Mouse (Mus musculus): Measurements from ENCODE around the gene Tradd.
A peak's percentile ranks its signal among the peaks of the same experiment; 100 is the strongest.
"Not testable (repeated sequence)": the region's sequence is repeated elsewhere in the genome, so short reads cannot be mapped to it uniquely, and the experiment has no call there.

The Tradd gene

GRCm38 (mm10) chr8:105295256-105295655 is 30.8 kb upstream of the Tradd start:
- no peak for DNase-seq

- no peak for DNase-seq
These were observed 30.4 kb upstream of the Tradd start for GRCm38 (mm10) chr8:105294776-105295175.

GRCm38 (mm10) chr8:105293405-105293804 is 29.0 kb upstream of the Tradd start:
- DNase-seq: no peak

GRCm38 (mm10) chr8:105292471-105292870 is 28.1 kb upstream of the Tradd start:
- DNase-seq: no peak

- not testable (repeated sequence) for DNase-seq
These were observed 27.4 kb upstream of the Tradd start for GRCm38 (mm10) chr8:105291802-105292201.

- not testable (repeated sequence) for DNase-seq
These were observed 27.0 kb upstream of the Tradd start for GRCm38 (mm10) chr8:105291364-105291763.

GRCm38 (mm10) chr8:105290554-105291314 is 26.3 kb upstream of the Tradd start:
- DNase-seq: peak; percentile 68

- DNase-seq: peak; percentile 48
These were observed 25.5 kb upstream of the Tradd start, which contains the start of gene 4931428F04Rik for GRCm38 (mm10) chr8:105289805-105290460. Gene 4931428F04Rik (minus strand): TSS chr8:105289864.

- DNase-seq: peak; percentile 96
These were observed 24.7 kb upstream of the Tradd start for GRCm38 (mm10) chr8:105288958-105289732.

- DNase-seq: no peak
These were observed 23.8 kb upstream of the Tradd start for GRCm38 (mm10) chr8:105288231-105288630.

- DNase-seq: no peak
These were observed 22.5 kb upstream of the Tradd start for GRCm38 (mm10) chr8:105286907-105287306.

GRCm38 (mm10) chr8:105285514-105285913 is 21.1 kb upstream of the Tradd start:
- no peak for DNase-seq

GRCm38 (mm10) chr8:105283074-105283473 is 18.7 kb upstream of the Tradd start:
- no peak for DNase-seq

GRCm38 (mm10) chr8:105282239-105282638 is 17.8 kb upstream of the Tradd start:
- no peak for DNase-seq

- no peak for DNase-seq
These were observed 17.4 kb upstream of the Tradd start for GRCm38 (mm10) chr8:105281821-105282220.

- no peak for DNase-seq
These were observed 16.2 kb upstream of the Tradd start for GRCm38 (mm10) chr8:105280567-105280966.

GRCm38 (mm10) chr8:105278911-105279334 is 14.5 kb upstream of the Tradd start:
- DNase-seq: peak; percentile 83

- peak; percentile 46 for DNase-seq
These were observed 12.1 kb upstream of the Tradd start for GRCm38 (mm10) chr8:105276292-105277120.

GRCm38 (mm10) chr8:105275840-105276239 is 11.4 kb upstream of the Tradd start, which contains the start of gene Nol3:
Gene Nol3 (plus strand): TSS chr8:105276140.
- no peak for DNase-seq

GRCm38 (mm10) chr8:105275387-105275786 is 11.0 kb upstream of the Tradd start:
- no peak for DNase-seq

GRCm38 (mm10) chr8:105270916-105271186 is 6.4 kb upstream of the Tradd start:
- DNase-seq: no peak

- DNase-seq: no peak
These were observed 5.9 kb upstream of the Tradd start for GRCm38 (mm10) chr8:105270101-105270915.

Data from right cerebral cortex, postnatal 25 days (tissue).